Mouse (Mus musculus) liver, embryonic 14.5 days (tissue): ENCODE measurements around the gene Clcn6. TPM values are rescaled to one million over a fixed set of nuclear protein-coding genes. Genes with fewer than 3 reads are reported as not detected.

Experiments
- ATAC-seq: fragments of 200-750 bp; cut with Nextera tagmentation; 2 replicates; pipeline ENCODE4 v1.8.0; 2017; ENCODE audit warnings: moderate number of reproducible peaks, mild to moderate bottlenecking, moderate library complexity; ENCODE audit not compliant: insufficient read depth
- DNase-seq, 3 experiments: peaks; one replicate each; pipeline ENCODE4 v3.0.0-alpha.2; 2012 to 2013; ENCODE audit warnings: low read depth in 3 of 3, low spot score in 3 of 3
- H3K27ac ChIP-seq: fragments of 300-500 bp; sonication (generic); 2 replicates; pipeline ENCODE4 v1.5.1; 2014; ENCODE audit warnings: moderate library complexity, mild to moderate bottlenecking, control low read depth, inconsistent platforms
- H3K27me3 ChIP-seq: fragments of 300-500 bp; sonication (generic); 2 replicates; pipeline ENCODE4 v1.6.1; 2014; ENCODE audit warnings: mild to moderate bottlenecking, low read length, moderate library complexity; ENCODE audit not compliant: control insufficient read depth, insufficient read depth
- H3K36me3 ChIP-seq: fragments of 300-500 bp; sonication (generic); replicated peaks from 2 replicates; pipeline ENCODE4 v1.6.1; 2014; ENCODE audit warnings: low read depth; ENCODE audit not compliant: control insufficient read depth, insufficient read depth
- H3K4me1 ChIP-seq, 2 experiments: fragments of 200-500 bp in 1 of 2; fragments of 300-500 bp in 1 of 2; sonication (generic) in 1 of 2; replicated peaks; 2 replicates each; pipeline ENCODE4 v1.6.1; 2012 to 2014; ENCODE audit warnings: antibody characterized with exemption in 1 of 2, inconsistent platforms in 1 of 2, low read length in 1 of 2; ENCODE audit not compliant: control insufficient read depth in 2 of 2, insufficient read depth in 2 of 2
- H3K4me2 ChIP-seq: fragments of 300-500 bp; sonication (generic); 2 replicates; pipeline ENCODE4 v1.6.1; 2014; ENCODE audit warnings: low read depth, mild to moderate bottlenecking, control low read depth, moderate library complexity
- H3K4me3 ChIP-seq, 2 experiments: fragments of 200-500 bp in 1 of 2; fragments of 300-500 bp in 1 of 2; sonication (generic) in 1 of 2; 2 replicates each; pipeline ENCODE4 v1.5.1; 2012 to 2014; ENCODE audit warnings: low read depth in 2 of 2, low read length in 2 of 2, mild to moderate bottlenecking in 2 of 2, control low read depth in 1 of 2, inconsistent platforms in 1 of 2, moderate library complexity in 1 of 2; ENCODE audit not compliant: insufficient read depth in 1 of 2
- H3K9ac ChIP-seq: fragments of 300-500 bp; sonication (generic); replicated peaks from 2 replicates; pipeline ENCODE4 v1.6.1; 2014; ENCODE audit warnings: mild to moderate bottlenecking, control low read depth, moderate library complexity
- H3K9me3 ChIP-seq: fragments of 300-500 bp; sonication (generic); 2 replicates; pipeline ENCODE4 v1.6.1; 2016; ENCODE audit warnings: low read length, mixed read lengths; ENCODE audit not compliant: control insufficient read depth
- CTCF ChIP-seq: IDR thresholded peaks from 2 replicates; pipeline ENCODE4 v1.5.1; 2016; ENCODE audit warnings: antibody characterized with exemption, low read depth, control low read depth
- EP300 ChIP-seq: IDR thresholded peaks from 2 replicates; pipeline ENCODE4 v1.6.1; 2016; ENCODE audit warnings: antibody characterized with exemption, low read depth
- WGBS: fragments of 180-500 bp; shearing (Covaris S2); extraction: QIAGEN DNeasy Blood & Tissue Kit; methylation state at CpG from one replicate; pipeline ENCODE4 v1.1.7; 2014; ENCODE audit not compliant: insufficient replicate concordance; 5-methylcytosine and 5-hydroxymethylcytosine counted together
- polyA plus RNA-seq, 2 experiments: library from polyadenylated mRNA; depleted of rRNA in 1 of 2; stranded (reverse) in 1 of 2; unstranded in 1 of 2; fragments of >200 nt; fragmentation: Nextera tagmentation in 1 of 2; extraction: Ambion mirVana in 1 of 2; gene quantifications; 2 replicates each; pipeline versions ENCODE4 v1.2.1 to v1.2.3; 2012 to 2014

The Clcn6 gene
- polyA plus RNA-seq, 2 experiments, result 0.66 to 2.4 TPM

DNA sequence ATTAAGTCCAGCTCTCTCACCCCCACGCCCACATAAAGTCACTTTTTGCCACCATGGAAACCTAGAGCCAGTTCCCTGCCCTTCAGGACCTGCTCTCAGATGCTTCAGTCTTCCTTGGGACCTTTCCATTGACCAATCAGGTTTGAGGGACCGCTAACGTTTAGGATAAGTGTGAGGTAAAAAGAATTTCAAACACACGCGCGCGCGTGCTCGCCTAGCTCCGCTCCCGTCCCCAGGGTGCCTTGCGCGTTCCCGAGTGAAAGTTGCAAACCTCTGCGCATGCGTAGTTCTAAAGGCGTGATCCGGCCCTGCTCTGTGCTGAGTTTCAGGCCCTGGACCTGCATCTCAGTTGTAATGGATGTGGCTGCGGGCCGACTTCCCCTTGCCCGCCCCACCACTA is 36.6 kb upstream of the Clcn6 start:
- Histone ChIP-seq H3K4me2 (peak overlapping the region; percentile 68), H3K27me3 (no peaks in the 10 kb centered on the region), H3K4me1 (peaks cover 0 to 3% of the 10 kb centered on the region in 2 experiments; a peak in 2 of 4 replicates), H3K9ac (peak overlapping the region; percentile 9), H3K36me3 (no peaks in the 10 kb centered on the region), H3K4me3 (peak overlapping the region; percentile 33 to 50), H3K9me3 (no peaks in the 10 kb centered on the region), H3K27ac (no peak overlapping the region)
- DNase-seq (peak; percentile 44 to 53 (median 49)), ATAC-seq (peak; percentile 61; the same call in 1 of the 2 replicates)
- WGBS, result 34% methylated on average over 21 of the region's 21 CpGs
- TF ChIP-seq EP300, result no peak
- TF ChIP-seq CTCF, result no peak

DNA sequence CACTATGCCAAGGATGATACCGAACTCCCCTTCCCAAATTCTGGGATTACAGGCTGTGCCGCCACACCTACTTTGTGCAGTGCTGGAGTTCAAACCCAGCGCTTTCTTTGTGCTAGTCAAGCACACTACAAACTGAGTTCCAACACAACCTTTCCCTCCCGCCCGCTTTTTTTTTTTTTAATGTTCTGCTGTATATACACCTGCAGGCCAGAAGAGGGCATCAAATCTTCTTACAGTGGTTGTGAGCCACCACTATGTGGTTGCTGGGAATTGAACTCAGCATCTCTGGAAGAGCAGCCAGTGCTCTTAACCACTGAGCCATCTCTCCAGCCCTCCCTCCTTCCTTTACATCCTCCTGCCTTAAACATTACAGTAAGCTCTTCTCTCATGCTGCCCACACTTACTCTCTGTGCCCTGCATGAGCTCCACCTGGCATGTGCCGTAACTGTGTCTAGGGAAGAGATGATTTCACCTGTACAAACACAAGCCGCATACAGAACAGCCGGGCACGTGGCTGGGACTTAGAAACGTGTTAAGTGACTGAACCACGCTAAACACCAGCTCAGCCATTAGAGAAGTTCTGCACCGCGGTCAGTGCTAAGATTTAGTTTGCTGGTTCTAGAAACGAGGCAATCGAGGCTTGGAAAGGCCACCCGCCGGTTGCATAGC is 36.0 kb upstream of the Clcn6 start:
- TF ChIP-seq EP300 (no peak), CTCF (peak; percentile 60)
- no peaks in the 10 kb centered on the region for H3K9me3 ChIP-seq
- H3K9ac ChIP-seq, result peak overlapping the region; percentile 9; the same call in 1 of the 2 replicates
- no peaks in the 10 kb centered on the region for H3K27me3 ChIP-seq
- peak overlapping the region; percentile 33 to 50; a peak in 3 of 4 replicates for H3K4me3 ChIP-seq
- peak overlapping the region; percentile 68 for H3K4me2 ChIP-seq
- 39% methylated on average over 17 of the region's 17 CpGs for WGBS
- peaks cover 0 to 3% of the 10 kb centered on the region in 2 experiments; a peak in 2 of 4 replicates for H3K4me1 ChIP-seq
- no peak overlapping the region for H3K27ac ChIP-seq
- DNase-seq (no peak), ATAC-seq (no peak; the same call in 1 of the 2 replicates)
- H3K36me3 ChIP-seq, result no peaks in the 10 kb centered on the region

DNA sequence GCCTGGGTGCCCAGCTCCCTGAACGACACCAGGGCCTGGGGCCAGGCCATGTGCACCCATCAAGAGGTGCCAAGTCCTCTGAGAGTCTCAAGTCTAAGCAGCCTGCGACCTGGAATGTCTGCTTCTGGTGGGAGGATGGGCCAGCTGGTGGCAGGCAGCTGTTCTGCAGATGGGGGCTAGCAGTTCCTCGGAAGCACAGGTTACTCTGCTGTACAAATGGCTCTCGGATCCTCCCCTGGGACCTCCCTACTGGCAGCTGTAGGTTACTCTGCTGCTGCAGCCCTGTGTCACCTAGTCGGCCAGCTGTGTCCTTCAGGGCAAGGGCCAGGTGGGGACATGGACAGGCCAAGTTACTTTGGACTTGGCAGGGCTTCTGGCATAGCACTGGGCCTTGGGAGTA is 32.9 kb upstream of the Clcn6 start:
- WGBS, result 56% methylated on average over 5 of the region's 5 CpGs
- Histone ChIP-seq H3K36me3 (no peaks in the 10 kb centered on the region), H3K9ac (no peak overlapping the region), H3K4me3 (no peak overlapping the region), H3K9me3 (no peaks in the 10 kb centered on the region), H3K27me3 (no peaks in the 10 kb centered on the region), H3K27ac (no peak overlapping the region), H3K4me2 (no peak overlapping the region), H3K4me1 (peaks cover 0 to 3% of the 10 kb centered on the region in 2 experiments; a peak in 2 of 4 replicates)
- DNase-seq (no peak), ATAC-seq (no peak)
- TF ChIP-seq EP300, result no peak

DNA sequence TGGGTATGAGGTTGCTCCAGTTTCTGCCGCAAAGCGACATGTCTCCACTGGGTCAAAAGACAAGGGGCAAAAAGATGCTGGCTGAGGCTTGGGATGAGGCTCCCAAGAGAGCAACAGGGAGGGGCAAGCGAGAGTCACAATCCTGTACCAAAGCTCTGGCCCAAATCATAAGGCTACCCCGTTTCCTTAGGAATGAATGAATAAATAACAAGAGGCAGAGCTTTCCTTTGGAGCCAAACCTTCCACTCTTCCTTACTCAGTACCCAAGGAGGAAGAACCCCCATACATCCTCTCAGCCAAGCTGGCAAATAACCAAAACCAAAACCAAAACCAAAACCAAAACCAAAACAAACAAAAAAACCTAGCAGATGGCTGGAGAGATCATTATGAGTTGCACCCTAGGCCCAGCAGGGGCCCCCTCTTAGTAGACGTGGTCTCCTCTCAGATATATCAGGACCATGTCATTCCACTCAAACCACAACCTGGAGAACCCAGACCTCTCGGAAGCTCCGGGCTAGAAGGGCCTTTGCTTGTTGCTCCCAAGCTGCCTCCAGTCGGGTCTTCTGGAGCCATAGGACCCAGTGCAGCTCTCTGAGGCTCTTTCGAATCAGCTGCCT is 31.1 kb upstream of the Clcn6 start:
- H3K4me3 ChIP-seq, result no peak overlapping the region
- peaks cover 0 to 2% of the 10 kb centered on the region in 2 experiments; a peak in 1 of 4 replicates for H3K4me1 ChIP-seq
- no peak overlapping the region for H3K9ac ChIP-seq
- ATAC-seq (no peak), DNase-seq (no peak)
- no peaks in the 10 kb centered on the region for H3K36me3 ChIP-seq
- no peaks in the 10 kb centered on the region for H3K27me3 ChIP-seq
- no peak overlapping the region for H3K27ac ChIP-seq
- H3K9me3 ChIP-seq, result no peaks in the 10 kb centered on the region
- H3K4me2 ChIP-seq, result no peak overlapping the region
- TF ChIP-seq EP300, result no peak
- no peak for TF ChIP-seq CTCF
- WGBS, result 55% methylated on average over 9 of the region's 9 CpGs

DNA sequence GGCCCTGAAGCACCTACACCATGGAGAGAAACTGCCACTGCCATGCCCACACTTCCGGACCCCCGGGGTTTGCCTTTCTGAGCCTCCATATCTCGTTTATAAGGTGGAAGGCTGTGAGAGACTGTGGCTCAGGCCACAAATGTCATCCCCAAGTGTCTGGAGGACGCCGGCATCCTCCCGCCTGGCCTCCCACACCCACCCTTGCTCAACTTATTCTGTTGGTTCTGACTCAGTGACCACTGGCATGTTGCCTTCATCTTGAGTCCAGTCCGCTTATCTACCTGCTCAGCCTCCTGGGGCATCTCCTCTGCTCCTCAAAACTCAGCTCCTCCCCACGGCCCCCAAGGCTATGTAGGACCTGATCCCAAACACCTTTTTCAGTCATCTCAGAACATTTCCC is 28.7 kb upstream of the Clcn6 start:
- 0 out of 4 replicates have a peak, but pooled peaks cover 0 to 1% of the 10 kb centered on the region in 2 experiments for H3K4me1 ChIP-seq
- no peaks in the 10 kb centered on the region for H3K9me3 ChIP-seq
- no peak overlapping the region for H3K4me2 ChIP-seq
- no peaks in the 10 kb centered on the region for H3K36me3 ChIP-seq
- no peak for TF ChIP-seq CTCF
- H3K27ac ChIP-seq, result no peak overlapping the region
- 71% methylated on average over 8 of the region's 8 CpGs for WGBS
- ATAC-seq (no peak), DNase-seq (no peak)
- no peaks in the 10 kb centered on the region for H3K27me3 ChIP-seq
- H3K4me3 ChIP-seq, result no peak overlapping the region
- H3K9ac ChIP-seq, result no peak overlapping the region
